Mouse (Mus musculus): ENCODE measurements at regions not wholly inside any gene's neighbourhood (a gene's known extent, or its start where the extent isn't known, plus 50 kb on each side); places are given as distances from the start of the nearest gene placed in this dataset.

DNA sequence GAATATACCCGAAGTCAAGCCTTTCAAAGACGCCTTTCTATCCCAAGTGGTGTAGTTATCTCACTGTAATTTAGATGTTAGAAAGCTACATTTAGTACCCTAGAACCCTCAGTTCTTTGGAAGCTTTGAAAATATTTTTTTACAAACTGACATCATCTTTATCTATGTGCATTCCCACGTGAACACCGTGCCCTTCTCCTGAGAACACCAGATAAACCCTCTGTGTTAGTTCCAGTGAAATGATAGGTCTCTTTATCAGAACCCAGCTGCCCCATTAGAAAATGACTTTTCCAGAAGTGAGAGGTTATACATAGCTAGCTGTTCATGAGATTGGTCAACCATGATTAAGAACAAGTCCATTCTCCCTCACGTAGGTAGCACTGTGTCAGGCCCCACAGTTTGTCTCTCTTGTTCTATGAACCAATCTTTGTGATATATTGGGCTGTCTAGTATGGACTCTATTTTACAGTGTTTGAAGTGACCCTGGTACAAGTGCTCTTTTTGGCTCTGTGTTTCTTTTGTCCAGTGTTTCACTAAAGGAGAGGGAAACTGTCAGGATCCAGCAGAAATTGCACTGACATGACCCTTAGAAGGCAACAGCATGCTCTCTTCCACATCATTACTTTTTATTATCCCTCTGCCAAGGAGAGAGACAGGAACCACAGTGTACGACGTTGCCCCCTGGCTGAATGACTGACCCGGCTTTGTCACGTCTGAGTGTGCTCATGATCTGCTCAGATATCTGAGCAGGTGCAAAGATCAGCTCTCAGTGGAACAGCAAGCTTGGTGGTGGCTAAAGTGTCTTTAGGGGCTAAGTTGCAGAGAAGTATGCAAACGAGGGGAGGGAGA, 1717.9 kb upstream of the Gm7489 start:
- dilution Hi-C loops (cut with MboI; ENCODE audit: extremely low pct_ligation_motif_present, extremely low pct_unique_long_range_greater_than_20kb, low sequenced_read_pairs) = no loop called here
- no peak overlapping the region for H3K27ac ChIP-seq (ENCODE audit: insufficient read depth, low read depth)
- in situ Hi-C loops (cut with MboI; ENCODE audit: low pct_ligation_motif_present, low pct_unique_long_range_greater_than_20kb, low sequenced_read_pairs) = loop anchor here (25.0 kb wide), 2 partner anchors 295 to 480 kb away; no protein-coding TSS in a partner anchor

DNA sequence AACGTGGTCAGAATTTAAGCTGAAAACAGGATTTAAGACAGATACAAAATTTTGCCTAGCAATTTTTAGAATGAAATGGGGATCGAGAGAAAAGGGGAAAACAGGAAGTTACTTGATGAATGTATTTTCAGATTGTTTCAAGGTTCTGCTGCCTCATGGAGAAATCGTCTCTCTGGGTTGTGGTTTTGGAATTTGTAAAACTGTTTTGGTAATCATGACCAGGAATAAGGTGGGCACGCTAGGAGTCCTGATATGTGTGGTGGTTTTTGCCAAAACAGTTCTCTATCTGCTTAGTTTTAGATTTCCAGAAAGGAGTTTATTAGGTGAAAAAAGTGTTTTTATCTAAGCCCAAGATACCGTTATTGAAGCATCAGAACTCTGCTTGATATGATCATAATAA, 1716.9 kb upstream of the Gm7489 start:
- dilution Hi-C loops (cut with MboI; ENCODE audit: extremely low pct_ligation_motif_present, extremely low pct_unique_long_range_greater_than_20kb, low sequenced_read_pairs) = no loop called here
- Histone ChIP-seq H3K79me2 (replicated peaks; ENCODE audit: control insufficient read depth, extremely low read depth, insufficient read depth, poor library complexity, severe bottlenecking) (no peaks in the 10 kb centered on the region), H3K9ac (ENCODE audit: insufficient read depth, low read depth) (no peak overlapping the region), H3K27me3 (replicated peaks) (no peaks in the 10 kb centered on the region), H3K4me2 (ENCODE audit: insufficient read depth, low read depth, poor library complexity, severe bottlenecking) (peak overlapping the region; percentile 1; the same call in 1 of the 2 replicates), H3K4me1 (ENCODE audit: control insufficient read depth in 1 of 2, insufficient read depth in 2 of 2) (peaks cover 0 to 14% of the 10 kb centered on the region in 2 experiments; a peak in 2 of 4 replicates), H3K9me3 (replicated peaks; ENCODE audit: low read length) (no peaks in the 10 kb centered on the region), H3K4me3 (replicated peaks in 1 of 3; ENCODE audit: low read depth in 2 of 3, low read length in 2 of 3, poor library complexity in 1 of 3) (no peak overlapping the region), H3K27ac (ENCODE audit: insufficient read depth, low read depth) (no peak overlapping the region), H3K36me3 (replicated peaks in 1 of 2; ENCODE audit: control insufficient read depth in 1 of 2, insufficient read depth in 1 of 2, low read length in 1 of 2) (no peaks in the 10 kb centered on the region)
- in situ Hi-C loops (cut with MboI; ENCODE audit: low pct_ligation_motif_present, low pct_unique_long_range_greater_than_20kb, low sequenced_read_pairs) = loop anchor here (25.0 kb wide), 2 partner anchors 294 to 481 kb away; no protein-coding TSS in a partner anchor
- TF ChIP-seq ETS1 (conservative IDR thresholded peaks at IDR 0.05; ENCODE audit: low read depth, low read length) (no peak), ZMIZ1 (IDR thresholded peaks at IDR 0.05; ENCODE audit: low read depth, low read length) (no peak), NELFE (IDR thresholded peaks at IDR 0.05; ENCODE audit: low read depth, low read length) (no peak), ZC3H11A (IDR thresholded peaks at IDR 0.05; ENCODE audit: low read depth, low read length) (no peak), GABPA (IDR thresholded peaks at IDR 0.05; ENCODE audit: insufficient replicate concordance, low read depth, low read length) (no peak), POLR2A (IDR thresholded peaks at IDR 0.05; ENCODE audit: low read depth, low read length) (no peak), UBTF (IDR thresholded peaks at IDR 0.05; ENCODE audit: low read depth, low read length) (no peak), RAD21 (IDR thresholded peaks at IDR 0.05; ENCODE audit: low read depth, low read length) (no peak), MAZ (IDR thresholded peaks at IDR 0.05; ENCODE audit: low read depth, low read length) (no peak), POLR2AphosphoS2 (IDR thresholded peaks at IDR 0.05; ENCODE audit: low read depth, low read length) (no peak), USF2 (conservative IDR thresholded peaks at IDR 0.05; ENCODE audit: low read depth, low read length) (no peak), IRF4 (IDR thresholded peaks at IDR 0.05; ENCODE audit: low read depth, low read length) (no peak), JUND (conservative IDR thresholded peaks at IDR 0.05; ENCODE audit: low read depth, low read length) (no peak), PAX5 (IDR thresholded peaks at IDR 0.05; ENCODE audit: low read length) (no peak), MAX (IDR thresholded peaks at IDR 0.05; ENCODE audit: low read length) (no peak), MXI1 (IDR thresholded peaks at IDR 0.05; ENCODE audit: low read depth, low read length) (no peak), JUN (IDR thresholded peaks at IDR 0.05; ENCODE audit: insufficient read depth, low read depth, low read length) (no peak), NRF1 (IDR thresholded peaks at IDR 0.05; ENCODE audit: low read depth, low read length) (no peak), USF1 (IDR thresholded peaks at IDR 0.05; ENCODE audit: low read depth, low read length) (no peak)
- DNase-seq (ENCODE audit: extremely low read depth) = no peak

More for the DNA sequence above, 1717.9 kb upstream of the Gm7489 start:
- Histone ChIP-seq H3K4me3 (replicated peaks in 1 of 3; ENCODE audit: low read depth in 2 of 3, low read length in 2 of 3, poor library complexity in 1 of 3) (no peak overlapping the region), H3K9me3 (replicated peaks; ENCODE audit: low read length) (no peaks in the 10 kb centered on the region), H3K79me2 (replicated peaks; ENCODE audit: control insufficient read depth, extremely low read depth, insufficient read depth, poor library complexity, severe bottlenecking) (no peaks in the 10 kb centered on the region), H3K36me3 (replicated peaks in 1 of 2; ENCODE audit: control insufficient read depth in 1 of 2, insufficient read depth in 1 of 2, low read length in 1 of 2) (no peaks in the 10 kb centered on the region), H3K9ac (ENCODE audit: insufficient read depth, low read depth) (no peak overlapping the region), H3K27me3 (replicated peaks) (no peaks in the 10 kb centered on the region), H3K4me1 (ENCODE audit: control insufficient read depth in 1 of 2, insufficient read depth in 2 of 2) (peaks cover 0 to 14% of the 10 kb centered on the region in 2 experiments; a peak in 2 of 4 replicates), H3K4me2 (ENCODE audit: insufficient read depth, low read depth, poor library complexity, severe bottlenecking) (peak overlapping the region; percentile 1; the same call in 1 of the 2 replicates)
- DNase-seq (ENCODE audit: extremely low read depth) = peak; percentile 20
- TF ChIP-seq ELF1 (IDR thresholded peaks at IDR 0.05; ENCODE audit: low read depth, low read length) = no peak
- no peak for TF ChIP-seq MAFK (IDR thresholded peaks at IDR 0.05; ENCODE audit: insufficient replicate concordance, low read length)
- TF ChIP-seq NRF1 (IDR thresholded peaks at IDR 0.05; ENCODE audit: low read depth, low read length) = no peak
- no peak for TF ChIP-seq BHLHE40 (IDR thresholded peaks at IDR 0.05; ENCODE audit: low read depth, low read length)
- no peak for TF ChIP-seq NELFE (IDR thresholded peaks at IDR 0.05; ENCODE audit: low read depth, low read length)
- no peak for TF ChIP-seq RCOR1 (conservative IDR thresholded peaks at IDR 0.05; ENCODE audit: low read depth, low read length)
- no peak for TF ChIP-seq TBP (conservative IDR thresholded peaks at IDR 0.05; ENCODE audit: low read depth, low read length)
